Mouse (Mus musculus) ovary, postnatal 14 days (tissue): ENCODE measurements at regions not wholly inside any gene's neighbourhood (a gene's known extent, or its start where the extent isn't known, plus 50 kb on each side); places are given as distances from the start of the nearest gene placed in this dataset.

Experiments used
- DNase-seq: peaks from one replicate; pipeline ENCODE4 v3.0.0; 2022; ENCODE audit warnings: low spot score

DNA sequence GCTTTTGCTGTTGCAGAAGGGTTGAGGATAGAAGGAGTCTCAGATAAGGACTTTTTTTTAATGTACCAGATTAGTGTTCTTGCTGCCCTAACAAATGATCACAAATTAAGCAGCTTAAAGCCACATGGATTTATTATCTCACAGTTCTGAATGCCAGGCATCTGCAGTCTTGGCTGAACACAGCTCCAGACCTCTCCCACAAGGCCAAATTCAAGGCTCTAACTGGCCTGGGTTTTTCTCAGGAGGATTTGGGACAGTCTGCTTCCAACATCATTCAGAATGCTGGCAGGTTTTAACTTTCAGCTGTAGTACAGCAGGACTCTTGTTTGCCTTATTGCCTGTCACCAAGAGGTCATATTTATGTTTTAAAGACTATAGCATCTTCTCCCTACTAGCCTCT is 329.7 kb upstream of the Chrm2 start:
- DNase-seq, result peak; percentile 1

DNA sequence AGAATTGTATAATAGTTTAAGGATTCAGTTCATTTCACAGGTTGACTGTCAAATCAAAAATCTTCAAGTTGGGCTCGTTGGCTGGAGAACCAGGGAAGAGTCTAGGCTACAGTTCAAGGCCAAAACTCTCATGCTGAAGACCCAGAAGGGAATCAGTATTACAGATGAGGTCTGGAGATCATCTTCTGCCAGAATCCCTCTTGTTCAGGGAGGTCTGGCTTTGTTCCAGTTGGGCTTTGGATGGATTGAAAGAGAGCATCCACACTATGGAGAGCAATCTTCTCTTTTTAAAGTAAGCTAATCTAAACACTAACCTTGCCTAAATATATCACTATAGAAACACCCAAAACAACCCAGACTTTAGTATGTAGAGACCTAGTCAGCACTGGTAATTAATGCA is 327.5 kb upstream of the Chrm2 start:
- no peak for DNase-seq

DNA sequence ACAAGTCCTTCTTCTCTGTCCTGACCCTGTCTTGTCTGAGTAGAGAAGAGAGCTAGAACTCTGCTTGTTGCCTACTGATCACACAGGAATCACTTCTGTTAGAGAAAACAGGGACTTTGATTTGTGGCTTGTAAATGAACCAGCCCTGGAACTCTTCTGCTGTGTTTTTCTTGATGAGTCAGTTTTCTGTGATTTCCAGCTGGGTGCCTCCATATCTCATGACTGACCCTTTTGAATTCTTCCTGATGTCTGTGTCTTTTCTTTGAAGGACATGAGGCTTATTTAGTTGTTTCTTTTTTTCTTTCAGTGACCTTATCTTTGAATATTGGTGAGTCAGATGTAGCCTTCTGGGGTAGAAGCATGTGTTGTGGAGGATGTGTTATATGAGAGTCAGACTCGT is 323.0 kb upstream of the Chrm2 start:
- no peak for DNase-seq

DNA sequence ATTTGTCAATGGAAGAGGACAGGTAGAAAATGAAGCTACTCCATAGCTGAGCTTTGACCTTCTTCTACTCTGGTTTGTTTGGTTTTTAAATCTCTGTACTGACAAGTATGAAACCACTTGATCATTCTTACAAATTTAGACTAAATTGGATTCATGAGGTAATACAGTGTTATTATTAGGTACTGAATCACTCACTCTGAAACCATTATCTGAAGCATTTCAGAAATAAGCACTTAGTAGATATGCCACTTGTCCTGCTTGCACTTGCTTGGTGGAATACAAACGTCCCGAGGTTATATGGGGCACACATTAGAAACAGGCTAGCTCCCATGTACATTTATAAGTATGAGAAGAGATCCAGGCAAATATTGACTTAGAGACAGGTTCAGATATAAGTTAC is 319.2 kb upstream of the Chrm2 start:
- no peak for DNase-seq

DNA sequence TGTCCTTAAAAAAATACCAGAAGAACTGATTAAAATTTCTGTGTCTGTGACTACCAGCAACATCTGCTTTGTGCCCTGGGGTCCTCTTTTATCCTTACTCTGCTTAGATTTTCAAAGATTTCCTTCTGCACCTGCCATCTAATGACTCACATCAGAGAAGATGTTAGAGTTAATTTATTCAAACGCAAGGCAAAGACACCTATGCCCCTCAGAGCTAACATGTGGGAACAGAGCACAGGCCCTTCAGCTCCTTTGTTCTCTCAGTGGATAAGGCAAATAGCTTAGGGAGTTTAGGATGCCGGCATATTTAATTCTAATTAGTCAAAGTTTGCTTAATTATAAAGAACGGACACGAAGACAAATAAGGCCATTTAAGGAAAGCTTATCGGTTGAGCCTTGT is 308.3 kb upstream of the Chrm2 start:
- no peak for DNase-seq

DNA sequence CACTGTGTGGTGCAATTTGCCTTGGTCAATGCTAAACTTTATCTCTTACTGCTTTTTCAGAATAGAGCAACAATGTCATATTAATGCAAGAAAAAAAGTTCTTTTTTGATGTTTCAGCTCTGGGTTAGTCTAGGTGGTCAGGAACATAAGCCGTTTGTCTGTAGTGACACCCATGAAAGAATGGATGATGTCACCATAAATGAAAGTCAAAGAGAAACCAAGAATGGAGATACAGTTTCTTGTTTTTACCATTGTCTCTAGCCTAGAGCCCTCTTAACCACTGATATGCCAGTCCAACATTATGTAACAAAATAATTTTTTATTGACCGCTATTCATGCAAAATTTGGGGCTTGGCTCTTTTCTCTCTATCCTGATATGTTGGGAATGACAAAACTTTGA is 294.3 kb upstream of the Chrm2 start:
- DNase-seq, result no peak

DNA sequence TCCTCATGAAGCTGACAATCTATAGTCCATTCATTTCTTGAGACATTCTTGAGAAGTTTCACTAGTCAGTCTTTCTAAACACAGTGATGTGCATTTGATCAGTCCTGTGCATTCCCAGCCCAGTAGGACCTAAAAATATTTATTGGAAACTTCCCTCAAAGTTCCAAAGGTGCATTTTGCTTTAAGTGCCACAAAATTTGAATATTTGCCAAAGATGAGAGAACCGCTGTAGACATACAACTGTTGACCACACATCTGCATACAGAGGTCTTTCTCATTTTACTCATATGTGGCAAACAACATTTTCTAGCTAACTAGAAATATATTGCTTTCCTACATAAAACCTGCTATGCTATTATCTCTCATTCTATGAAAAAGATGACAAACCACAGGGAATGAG is 293.8 kb upstream of the Chrm2 start:
- no peak for DNase-seq

DNA sequence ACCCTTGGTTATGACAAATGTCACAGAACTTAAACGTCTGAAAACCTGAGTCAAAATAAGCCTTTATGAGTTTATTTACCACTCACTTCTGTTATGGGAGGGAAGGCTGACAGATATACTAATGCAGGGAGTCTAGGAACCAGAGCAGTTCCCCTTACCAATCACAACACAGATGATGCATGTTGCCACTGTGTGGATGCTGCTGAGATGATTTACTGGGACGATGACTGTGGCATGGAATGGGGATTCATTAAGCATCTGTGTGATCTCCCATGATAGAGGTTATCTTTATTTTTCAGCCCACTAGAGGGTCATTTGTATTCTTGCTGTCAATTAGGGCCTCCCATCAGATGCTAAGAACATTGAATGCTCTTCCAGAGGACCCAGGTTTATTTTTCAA is 290.5 kb upstream of the Chrm2 start:
- DNase-seq, result no peak

DNA sequence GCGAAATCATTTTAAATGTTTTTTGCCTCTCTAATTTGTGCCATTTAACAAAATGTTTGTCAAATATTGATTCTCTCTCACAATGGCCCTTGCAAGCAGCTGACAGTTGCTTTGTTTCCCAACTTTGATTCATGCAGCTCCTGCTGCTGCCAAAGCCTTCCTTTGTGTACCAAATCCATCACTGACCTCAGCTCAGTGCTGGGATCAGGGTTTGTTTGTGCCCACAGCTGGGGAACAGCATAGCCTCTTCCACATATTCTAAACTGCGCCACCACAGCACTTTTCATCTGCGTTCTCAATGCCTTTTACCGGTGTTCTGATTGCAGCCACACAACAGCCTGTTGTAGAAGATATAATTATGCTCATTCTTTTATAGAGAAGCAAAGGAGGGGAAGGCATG is 289.7 kb upstream of the Chrm2 start:
- DNase-seq, result no peak

DNA sequence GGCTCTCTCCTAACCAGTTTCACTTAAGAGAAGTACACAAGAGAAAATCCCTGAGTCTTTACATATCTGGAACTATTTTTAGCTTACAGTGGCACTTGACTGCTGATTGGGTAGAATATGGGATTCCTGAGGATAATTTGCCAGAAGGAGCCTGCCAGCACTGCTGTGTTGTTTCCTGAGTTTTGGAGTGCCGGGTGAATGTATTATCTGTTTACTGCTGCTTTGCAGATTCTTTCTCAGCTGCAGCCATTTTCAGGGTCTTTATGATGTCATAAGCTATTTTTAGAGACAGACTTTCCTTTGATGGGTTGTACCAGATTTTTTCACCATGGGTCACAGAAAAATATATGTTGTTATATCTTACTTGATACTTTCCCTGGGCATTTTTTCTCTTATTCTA is 279.1 kb upstream of the Chrm2 start:
- no peak for DNase-seq

DNA sequence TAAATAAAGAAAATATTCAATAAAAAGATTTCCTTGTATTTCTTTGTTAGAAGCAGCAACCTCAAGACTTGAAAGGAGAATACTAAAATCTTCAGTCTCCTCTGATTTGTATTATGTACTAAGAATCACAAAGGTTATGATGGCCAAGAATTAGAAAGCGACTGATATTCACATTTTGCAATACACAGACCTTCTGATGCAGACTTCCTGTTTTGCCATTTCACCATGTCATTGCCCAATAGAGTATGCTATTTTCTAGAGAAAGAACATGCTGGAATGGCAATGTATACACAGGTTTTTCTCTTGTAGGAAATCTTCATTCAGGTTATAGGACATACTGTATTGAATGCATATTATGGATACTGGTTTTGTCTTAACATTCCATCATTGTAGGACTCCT is 250.7 kb upstream of the Chrm2 start:
- no peak for DNase-seq

DNA sequence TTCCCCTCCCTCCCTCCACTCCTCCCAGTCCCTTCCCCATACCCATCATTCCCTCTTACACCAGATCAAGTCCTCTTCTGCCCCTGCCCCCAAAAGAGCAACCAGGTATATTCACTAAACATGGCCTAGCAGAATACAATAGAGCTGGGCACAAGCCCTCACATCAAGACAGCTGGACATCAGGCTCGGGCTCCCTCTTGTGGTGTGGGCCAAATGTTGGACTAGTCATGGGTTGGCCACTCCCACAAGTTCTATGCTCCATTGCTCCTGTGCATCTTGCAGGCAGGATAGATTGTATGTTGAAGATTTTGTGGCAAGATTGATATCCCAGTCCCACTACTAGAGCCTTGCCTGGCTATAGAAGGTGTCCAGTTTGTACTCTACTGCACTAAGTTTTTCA is 240.6 kb upstream of the Chrm2 start:
- DNase-seq, result no peak

DNA sequence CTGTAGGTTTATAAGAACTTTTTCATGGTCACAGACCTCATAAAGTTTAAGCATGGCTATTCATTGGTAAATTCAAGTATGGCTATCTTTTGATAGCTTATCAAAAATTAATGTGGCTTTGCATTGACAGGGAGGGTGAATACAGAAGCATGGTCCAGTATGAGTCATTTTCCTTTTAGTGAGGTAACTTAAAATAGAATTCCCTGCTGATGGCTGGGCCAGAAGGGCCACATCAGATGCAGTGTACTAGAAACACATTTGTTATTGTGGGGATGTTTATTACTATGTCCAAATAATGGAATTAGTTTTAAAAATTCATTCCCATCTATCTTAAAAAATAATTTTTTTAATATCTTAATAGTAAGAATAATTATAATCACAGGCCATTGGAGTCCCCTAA is 213.4 kb upstream of the Chrm2 start:
- DNase-seq, result no peak

DNA sequence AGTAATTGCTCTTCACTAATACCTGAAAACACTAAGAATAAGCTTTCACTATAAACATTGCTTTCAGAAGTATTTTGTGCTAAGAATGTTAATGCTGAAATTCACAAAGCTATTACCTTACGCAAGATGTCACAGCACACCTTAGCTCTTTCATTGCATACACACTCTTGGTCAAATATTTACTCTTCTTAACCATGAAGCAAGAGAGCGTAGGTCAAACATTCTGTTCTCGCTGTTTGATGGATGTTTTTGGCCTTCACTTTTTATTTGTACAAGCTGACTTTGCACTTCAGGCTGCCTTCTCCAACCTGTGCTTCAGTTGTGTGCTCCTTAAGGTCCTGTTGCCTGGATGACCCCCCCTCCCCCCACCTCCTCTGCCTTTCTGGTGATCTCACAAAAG is 212.8 kb upstream of the Chrm2 start:
- DNase-seq, result no peak

DNA sequence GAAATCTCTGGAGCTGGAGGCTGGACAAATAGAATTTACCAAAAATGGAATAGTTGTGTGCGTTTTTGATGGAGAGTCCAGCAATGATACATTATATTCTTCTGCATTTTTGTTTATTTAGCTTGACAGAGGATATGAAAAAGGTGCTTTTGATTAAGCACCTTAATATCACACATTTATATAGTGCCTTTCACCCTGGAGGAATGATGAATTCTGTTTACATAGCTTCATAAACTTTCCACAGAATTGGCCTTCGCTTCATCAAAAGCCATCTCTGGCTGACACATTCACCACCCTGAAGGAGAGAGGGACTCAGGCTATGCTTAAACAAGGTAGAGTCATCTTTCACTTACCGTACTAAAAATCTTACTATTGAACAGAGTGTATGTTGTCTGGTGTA is 208.0 kb upstream of the Chrm2 start:
- no peak for DNase-seq

DNA sequence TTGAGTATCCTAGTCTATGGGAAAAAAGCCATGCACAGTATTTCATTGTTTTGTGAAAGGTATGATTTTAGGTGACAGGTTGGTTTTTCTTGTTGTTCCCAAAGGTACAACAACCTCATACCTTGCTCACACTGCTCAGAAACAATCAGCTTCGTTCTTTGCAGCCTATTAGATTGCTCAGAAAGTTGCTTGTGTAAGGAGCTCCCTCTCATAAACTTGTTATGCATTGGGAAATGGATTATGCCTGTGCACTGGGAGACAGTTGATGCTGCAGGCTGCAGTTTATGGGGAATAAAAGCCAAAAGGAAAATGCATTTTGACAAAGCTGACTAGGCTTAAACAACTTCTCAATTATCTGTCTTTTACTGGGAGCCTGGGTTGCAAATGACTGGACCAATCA is 205.2 kb upstream of the Chrm2 start:
- DNase-seq, result no peak

DNA sequence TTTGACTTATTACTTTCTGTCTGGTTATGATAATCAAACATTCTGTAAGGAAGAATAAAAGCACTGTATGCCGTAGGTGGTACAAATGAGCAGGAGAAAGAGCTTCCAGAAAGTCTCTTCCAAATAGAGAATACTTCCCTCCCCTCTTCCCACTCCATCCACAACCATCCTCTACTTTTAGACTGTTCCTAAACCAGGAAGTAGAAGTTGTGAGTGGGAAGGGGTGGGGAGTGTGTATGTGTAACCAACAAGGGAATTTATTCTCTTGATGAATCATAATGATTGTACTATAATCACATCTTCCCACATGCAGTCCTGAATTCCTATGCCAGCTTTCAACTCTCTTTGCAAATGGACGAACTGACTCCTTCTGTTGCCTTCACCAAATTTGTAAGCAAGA is 181.2 kb upstream of the Chrm2 start:
- DNase-seq, result no peak

DNA sequence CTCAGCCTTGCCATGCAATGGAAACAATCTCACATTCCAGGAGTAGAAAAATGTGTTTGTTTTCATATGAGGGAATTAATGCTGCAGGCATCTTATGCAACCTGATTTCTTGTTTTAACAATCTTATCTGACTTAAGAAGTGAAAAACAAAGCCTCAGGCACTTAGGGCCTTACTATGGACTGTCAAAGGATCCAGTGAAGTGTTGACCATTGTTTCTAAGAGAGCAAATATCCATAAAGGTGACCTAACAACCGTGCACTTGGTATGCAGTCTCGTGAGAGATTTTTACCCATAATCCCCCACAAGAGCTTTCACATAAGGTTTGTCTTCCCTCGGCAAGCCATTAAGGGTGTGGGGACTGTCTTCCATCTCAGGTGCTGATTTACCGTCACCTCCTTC is 166.6 kb upstream of the Chrm2 start:
- DNase-seq, result no peak

DNA sequence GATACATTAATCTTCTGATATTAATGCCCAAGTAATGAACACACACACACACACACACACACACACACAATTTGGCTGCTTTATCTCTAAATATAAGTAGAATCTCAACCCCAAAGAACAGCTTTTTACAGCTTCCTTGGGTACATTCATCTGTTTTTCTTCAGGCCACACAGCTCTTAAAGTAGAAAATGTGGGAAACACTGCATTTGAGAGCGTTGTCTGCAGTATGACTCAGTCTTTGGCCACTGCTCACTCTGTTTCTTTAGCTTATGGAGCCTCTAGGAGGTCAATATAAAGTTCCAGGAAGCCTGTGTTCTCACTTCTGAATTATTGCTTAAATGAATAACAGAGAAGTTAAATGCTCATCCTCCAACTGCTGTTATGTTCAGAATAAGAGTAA is 153.4 kb upstream of the Chrm2 start:
- no peak for DNase-seq

DNA sequence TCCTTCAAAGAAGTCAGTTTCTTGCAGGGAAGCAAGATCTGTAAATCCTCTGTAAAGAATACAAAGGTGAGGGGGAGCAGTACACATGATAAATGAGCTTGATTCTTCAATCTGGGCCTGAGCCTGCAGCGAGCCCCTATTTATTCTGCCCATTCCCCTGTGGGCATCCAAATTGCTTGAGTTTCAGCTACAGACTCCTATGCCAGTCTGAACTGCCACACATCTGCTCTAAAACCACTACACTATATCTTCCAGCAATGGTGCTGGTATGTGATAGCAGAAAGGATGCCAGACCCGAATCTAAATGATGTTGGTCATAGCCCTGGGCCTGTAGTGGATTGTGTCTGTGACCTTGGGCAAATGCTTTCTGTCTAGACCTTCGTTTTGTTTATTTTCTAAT is 140.9 kb upstream of the Chrm2 start:
- DNase-seq, result no peak

DNA sequence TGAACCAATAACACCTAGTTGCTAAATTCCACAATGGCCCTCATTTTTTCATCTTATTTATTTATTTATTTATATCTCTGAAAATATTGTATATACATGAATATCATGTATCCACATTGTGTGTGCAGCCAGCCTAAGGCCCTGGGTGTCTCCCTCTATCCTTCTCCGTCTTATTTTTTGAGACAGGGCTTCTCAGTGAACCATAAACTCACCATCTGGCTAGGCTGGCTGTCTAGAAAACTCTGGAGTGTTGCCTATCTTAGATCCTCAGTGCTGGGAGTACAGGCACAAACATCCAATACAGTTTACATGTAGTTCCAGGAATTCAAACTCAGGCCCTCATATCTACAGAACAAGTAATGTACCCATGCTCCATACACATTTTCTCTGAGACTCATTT is 139.7 kb upstream of the Chrm2 start:
- DNase-seq, result no peak

DNA sequence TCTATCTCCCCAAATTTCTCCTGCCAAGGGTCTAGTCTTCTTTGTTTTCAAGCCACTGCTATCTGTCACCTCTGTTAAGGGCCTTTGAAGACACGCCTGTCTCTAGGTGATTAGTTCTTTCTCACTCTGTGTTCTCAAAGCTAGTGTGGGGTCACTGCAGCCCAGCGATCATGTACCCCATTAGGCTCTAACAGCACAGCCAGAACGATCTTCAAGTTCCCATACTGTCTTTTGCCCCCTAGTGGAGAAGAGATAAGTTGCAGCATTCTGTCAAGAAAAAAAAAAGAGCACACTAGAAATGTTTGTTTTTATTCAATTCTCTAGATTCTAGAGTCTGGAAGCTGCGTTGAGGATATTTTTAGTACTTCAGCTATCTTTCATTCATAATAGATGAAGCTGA is 138.8 kb upstream of the Chrm2 start:
- peak; percentile 8 for DNase-seq

DNA sequence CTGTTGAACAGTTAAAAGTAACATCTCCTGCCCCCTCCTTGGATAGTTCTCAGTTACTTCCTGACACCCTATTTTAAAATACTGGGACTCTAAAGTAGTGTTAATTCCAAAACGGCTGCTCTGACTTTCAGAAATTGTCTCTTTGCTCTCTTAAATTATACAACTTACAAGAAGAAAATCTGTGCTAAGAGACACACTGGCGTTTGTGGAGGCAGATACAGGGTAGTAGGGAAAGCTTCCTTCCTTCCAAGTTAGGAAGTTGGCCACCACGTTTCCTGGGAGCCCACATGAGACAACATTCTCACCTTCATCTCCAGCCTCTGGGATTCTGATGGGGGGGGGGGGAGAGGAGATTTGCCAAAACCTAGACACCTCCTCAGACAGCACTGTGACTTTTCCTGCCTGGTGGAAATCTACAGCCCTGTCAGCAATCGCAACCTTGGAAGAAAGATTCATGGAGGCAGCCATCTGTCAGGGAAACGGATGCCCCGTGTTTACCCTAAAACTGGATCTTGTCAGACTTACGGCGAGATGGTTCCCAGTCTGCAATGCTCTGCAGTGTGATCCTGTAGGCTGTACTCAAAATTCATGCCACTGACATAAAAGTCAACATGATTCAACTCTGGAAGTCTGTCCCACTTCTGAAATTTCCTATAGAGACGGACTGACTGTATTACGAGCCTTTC is 121.0 kb upstream of the Chrm2 start:
- no peak for DNase-seq

DNA sequence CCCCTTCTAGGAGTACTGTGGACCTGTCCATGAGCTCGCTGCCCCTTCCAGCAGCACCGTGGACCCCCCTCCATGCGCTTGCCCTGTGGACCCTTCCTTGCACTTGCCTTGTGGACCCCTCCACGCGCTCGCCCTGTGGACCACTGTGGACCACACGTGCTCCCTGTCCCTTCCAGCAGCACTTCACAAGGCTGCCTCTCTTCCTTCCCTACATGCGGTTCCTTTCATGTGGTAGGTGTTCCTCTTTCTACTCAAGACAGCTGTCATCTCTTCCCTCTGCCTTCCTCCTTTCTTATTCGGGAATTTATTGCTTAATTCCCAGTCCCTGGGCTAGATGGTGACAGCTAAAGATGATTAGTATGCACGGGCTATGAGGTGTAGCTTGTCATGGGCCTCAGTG is 101.2 kb upstream of the Chrm2 start:
- no peak for DNase-seq

DNA sequence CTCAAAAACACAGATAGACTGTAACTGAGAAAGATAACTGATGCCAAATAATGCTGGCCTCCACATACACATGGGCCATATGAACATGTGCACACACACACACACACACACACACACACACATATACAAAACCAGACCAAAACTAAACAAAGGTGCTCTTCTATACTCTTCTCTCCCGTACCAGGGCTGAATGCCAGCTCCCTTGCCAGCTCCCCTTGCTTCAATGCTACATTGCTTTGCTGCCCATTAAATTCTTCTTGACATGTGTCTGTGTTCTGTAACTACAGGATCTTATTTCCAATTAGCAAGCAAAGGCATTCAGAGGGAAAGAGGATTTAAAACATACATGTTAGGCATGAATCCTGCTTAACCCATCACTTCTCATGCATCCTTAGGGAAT is 74.3 kb upstream of the Chrm2 start:
- no peak for DNase-seq
